Mouse (Mus musculus) small intestine, adult 2 months (tissue): ENCODE data around the gene Zfp53.
"Not testable (repeated sequence)": the region's sequence is repeated elsewhere in the genome, so short reads cannot be mapped to it uniquely, and the experiment has no call there.

Source experiments
- CTCF ChIP-seq: fragments of 200-500 bp; IDR thresholded peaks from 2 replicates; pipeline ENCODE4 v1.5.1; 2012; ENCODE audit warnings: low read depth, mild to moderate bottlenecking, control low read depth, inconsistent platforms, low read length, moderate library complexity, mixed read lengths; ENCODE audit not compliant: insufficient replicate concordance, insufficient read length; ENCODE audit errors: extremely low read depth
- POLR2A ChIP-seq: fragments of 200-500 bp; IDR thresholded peaks from 2 replicates; pipeline ENCODE4 v1.6.1; 2012; ENCODE audit warnings: low read depth, mild to moderate bottlenecking, control low read depth, inconsistent platforms, low read length, moderate library complexity

DNA sequence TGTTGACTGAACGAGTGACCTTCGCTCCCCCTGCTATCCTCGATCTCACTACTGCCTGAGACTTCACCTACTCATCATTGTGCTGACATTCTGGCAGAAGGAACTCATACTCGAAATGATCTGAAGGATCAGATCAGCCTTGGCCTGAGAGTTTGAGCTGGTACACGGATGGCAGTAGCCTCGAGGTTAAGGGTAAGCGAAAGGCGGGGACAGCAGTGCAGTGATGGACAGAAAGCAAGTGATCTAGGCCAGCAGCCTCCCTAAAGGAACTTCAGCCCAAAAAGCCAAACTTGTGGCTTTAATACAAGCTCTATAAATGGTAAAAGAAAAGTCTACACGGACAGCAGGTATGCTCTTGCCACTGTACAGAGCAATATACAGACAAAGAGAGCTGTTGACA, 12.4 kb upstream of the Zfp53 start:
- not testable (repeated sequence) for TF ChIP-seq POLR2A, CTCF
